Mouse (Mus musculus): ENCODE measurements at regions not wholly inside any gene's neighbourhood (a gene's known extent, or its start where the extent isn't known, plus 50 kb on each side); places are given as distances from the start of the nearest gene placed in this dataset.

GRCm38 (mm10) chr6:6289806-6290205 lies 72.8 kb upstream of the Slc25a13 start:
- peak; percentile 43 to 47 for DNase-seq

GRCm38 (mm10) chr6:6280812-6281568 lies 64.0 kb upstream of the Slc25a13 start:
- DNase-seq = peak; percentile 6 to 14

GRCm38 (mm10) chr6:6279646-6280045 lies 62.7 kb upstream of the Slc25a13 start:
- DNase-seq = no peak

- no peak for DNase-seq
Observed at GRCm38 (mm10) chr6:6270545-6270944, 53.6 kb upstream of the Slc25a13 start.

All from lung, adult 18-20 months (tissue).